In genomic region chr14:28509441-28510340, GRCm38 (mm10) we compare ENCODE assay signal across 8 mouse cellular contexts. TPM values are rescaled to one million over a fixed set of nuclear protein-coding genes. Genes with fewer than 3 reads are reported as not detected.
DNase-seq lines count a peak whose midpoint lies in the region; ATAC-seq lines count a peak whose summit lies in the region.

No protein-coding gene starts in this region.

- peaks cover 55% of the 10 kb centered on the region for H3K36me3 ChIP-seq in limb, embryonic 12.5 days
- no peaks in the 10 kb centered on the region for H3K36me3 ChIP-seq in neural tube, embryonic 15.5 days

- peaks cover 32% of the 10 kb centered on the region for H3K4me1 ChIP-seq in limb, embryonic 12.5 days (replicated peaks)
- peaks cover 68% of the 10 kb centered on the region for H3K4me1 ChIP-seq in neural tube, embryonic 15.5 days

- peak; percentile 52 for ATAC-seq in limb, embryonic 12.5 days (ENCODE audit: insufficient number of reproducible peaks, insufficient read depth, low FRiP score, low TSS enrichment, low read depth)
- ATAC-seq in neural tube, embryonic 15.5 days (ENCODE audit: low FRiP score): no peak

- H3K4me3 ChIP-seq in limb, embryonic 12.5 days (replicated peaks): peak overlapping the region; percentile 87
- H3K4me3 ChIP-seq in neural tube, embryonic 15.5 days (replicated peaks): peak overlapping the region; percentile 55

- H3K4me2 ChIP-seq in limb, embryonic 12.5 days: peak overlapping the region; percentile 91
- peak overlapping the region; percentile 96 for H3K4me2 ChIP-seq in neural tube, embryonic 15.5 days

- H3K27ac ChIP-seq in limb, embryonic 12.5 days: peak overlapping the region; percentile 100
- peak overlapping the region; percentile 58 for H3K27ac ChIP-seq in neural tube, embryonic 15.5 days (replicated peaks)

- under 1% methylated on average over 47 of the region's 47 CpGs for WGBS in limb, embryonic 12.5 days
- under 1% methylated on average over 47 of the region's 47 CpGs for WGBS in neural tube, embryonic 15.5 days

- peak overlapping the region; percentile 99 for H3K9ac ChIP-seq in limb, embryonic 12.5 days (replicated peaks)
- peak overlapping the region; percentile 44 for H3K9ac ChIP-seq in neural tube, embryonic 15.5 days (replicated peaks)

- no peaks in the 10 kb centered on the region for H3K27me3 ChIP-seq in limb, embryonic 12.5 days
- peaks cover 27% of the 10 kb centered on the region for H3K27me3 ChIP-seq in neural tube, embryonic 15.5 days (replicated peaks)

- peak; percentile 45 to 75 for DNase-seq in adrenal gland, adult (ENCODE audit: inconsistent age in 2 of 2, low spot score in 1 of 2)
- no peak for DNase-seq in adrenal gland, postnatal 4 days (ENCODE audit: low spot score in 2 of 2)
- DNase-seq in ovary, postnatal 36 days (ENCODE audit: low spot score): peak; percentile 43
- DNase-seq in ovary, postnatal 14 days (ENCODE audit: low spot score): no peak
- DNase-seq in gastrocnemius, postnatal 25 days: peak; percentile 40
- no peak for DNase-seq in right cerebral cortex, postnatal 36 days (ENCODE audit: low spot score in 2 of 2)

- H3K9me3 ChIP-seq in limb, embryonic 12.5 days: no peaks in the 10 kb centered on the region
- H3K9me3 ChIP-seq in neural tube, embryonic 15.5 days (replicated peaks): no peaks in the 10 kb centered on the region

RNA-seq across cellular contexts. Expression of gene Wnt5a, which starts 5.1 kb away (rescaled TPM):
- 10 to 100 TPM; 34.0 to 42.9 TPM for total RNA-seq in adrenal gland, postnatal 4 days (2021)
- total RNA-seq in gastrocnemius, postnatal 25 days (2021): 1 to 10 TPM; 6.9 to 7.2 TPM
- 189 and 199 TPM in 2 replicates for polyA plus RNA-seq in limb, embryonic 12.5 days (2016; fragmentation: Nextera tagmentation; extraction: Ambion mirVana)
- polyA plus RNA-seq in neural tube, embryonic 15.5 days (2015; fragmentation: Nextera tagmentation; extraction: Ambion mirVana): 14.9 and 18.9 TPM in 2 replicates

Comparison
In these comparisons a context has a peak if more than half of its experiments do, and no peak if none do; other contexts are left out.
1. DNase-seq: peak in adrenal gland, adult (2 of 2), ovary, postnatal 36 days (single experiment) and gastrocnemius, postnatal 25 days (single experiment); none in adrenal gland, postnatal 4 days (0 of 2), ovary, postnatal 14 days (single experiment) and right cerebral cortex, postnatal 36 days (0 of 2).
2. RNA of gene Wnt5a, which starts 5.1 kb away (total RNA-seq): 34.0 to 42.9 TPM in adrenal gland, postnatal 4 days; 6.9 to 7.2 TPM in gastrocnemius, postnatal 25 days; every median in the first group is over 4 times any median in the second.